Mouse (Mus musculus) cerebellum, adult 8-10 months (tissue): ENCODE measurements around the gene Tmem107.
A peak's percentile ranks its signal among the peaks of the same experiment; 100 is the strongest.
"Not testable (repeated sequence)": the region's sequence is repeated elsewhere in the genome, so short reads cannot be mapped to it uniquely, and the experiment has no call there.

Source experiments
- DNase-seq: peaks from one replicate; pipeline ENCODE4 v3.0.0; 2022

Tmem107 gene

GRCm38 (mm10) chr11:69075764-69076479, 5.3 kb downstream of the Tmem107 start:
- no peak for DNase-seq

- no peak for DNase-seq
Measured at GRCm38 (mm10) chr11:69076572-69076971, 6.0 kb downstream of the Tmem107 start.

GRCm38 (mm10) chr11:69077316-69077715, 6.7 kb downstream of the Tmem107 start:
- DNase-seq, result no peak

GRCm38 (mm10) chr11:69078041-69078440, 7.4 kb downstream of the Tmem107 start:
- no peak for DNase-seq

- no peak for DNase-seq
Measured at GRCm38 (mm10) chr11:69078805-69079438, 8.3 kb downstream of the Tmem107 start.

- no peak for DNase-seq
Measured at GRCm38 (mm10) chr11:69080102-69080854, 9.7 kb downstream of the Tmem107 start.

- DNase-seq, result no peak
Measured at GRCm38 (mm10) chr11:69080855-69081222, 10.2 kb downstream of the Tmem107 start.

- no peak for DNase-seq
Measured at GRCm38 (mm10) chr11:69081613-69082012, 11.0 kb downstream of the Tmem107 start.

GRCm38 (mm10) chr11:69085608-69086007, 15.0 kb downstream of the Tmem107 start:
- no peak for DNase-seq

- DNase-seq, result no peak
Measured at GRCm38 (mm10) chr11:69086390-69086789, 15.8 kb downstream of the Tmem107 start.

GRCm38 (mm10) chr11:69087082-69087481, 16.5 kb downstream of the Tmem107 start:
- no peak for DNase-seq

- no peak for DNase-seq
Measured at GRCm38 (mm10) chr11:69087597-69087996, 17.0 kb downstream of the Tmem107 start.

- DNase-seq, result peak; percentile 93
Measured at GRCm38 (mm10) chr11:69088103-69088855, 17.7 kb downstream of the Tmem107 start, which contains the start of gene Vamp2. Gene Vamp2 (plus strand): TSS chr11:69088490.

- DNase-seq, result no peak
Measured at GRCm38 (mm10) chr11:69088856-69089615, 18.4 kb downstream of the Tmem107 start.

- DNase-seq, result no peak
Measured at GRCm38 (mm10) chr11:69089616-69090290, 19.1 kb downstream of the Tmem107 start.

- DNase-seq, result no peak
Measured at GRCm38 (mm10) chr11:69090367-69090766, 19.8 kb downstream of the Tmem107 start.

- DNase-seq, result no peak
Measured at GRCm38 (mm10) chr11:69091566-69092385, 21.2 kb downstream of the Tmem107 start.

GRCm38 (mm10) chr11:69092386-69092751, 21.8 kb downstream of the Tmem107 start:
- DNase-seq, result peak; percentile 92

- DNase-seq, result no peak
Measured at GRCm38 (mm10) chr11:69092871-69093270, 22.3 kb downstream of the Tmem107 start.

- DNase-seq, result not testable (repeated sequence)
Measured at GRCm38 (mm10) chr11:69093856-69094255, 23.2 kb downstream of the Tmem107 start.
